ENCODE assay signal across 10 mouse cellular contexts in the genomic region with DNA sequence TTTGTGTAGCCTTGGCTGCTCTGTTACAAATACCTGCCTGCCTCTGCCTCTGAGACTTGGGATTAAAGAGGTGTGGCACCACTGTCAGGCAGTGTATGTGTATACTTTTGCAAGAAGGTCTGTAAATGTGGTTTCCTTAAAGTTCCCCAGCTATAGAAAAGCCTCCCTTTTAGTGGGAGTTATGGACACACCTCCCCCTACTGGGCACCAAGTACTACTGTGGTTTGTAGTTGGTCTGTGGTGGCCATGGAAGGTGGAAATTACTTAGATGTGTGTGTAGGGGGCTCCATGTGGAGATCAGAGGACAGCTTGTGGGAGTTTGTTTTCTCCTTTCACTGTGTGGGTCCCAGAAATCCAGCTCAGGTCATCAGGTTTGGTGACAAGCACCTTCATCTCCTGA. TPM values are rescaled to one million over a fixed set of nuclear protein-coding genes. Genes with fewer than 3 reads are reported as not detected.
DNase-seq lines count a peak whose midpoint lies in the region; ATAC-seq and TF ChIP-seq lines count a peak whose summit lies in the region.
"Had no signal": no experiment of that assay in that cellular context is flagged by ENCODE, and none has a peak within 500 bp of the region (broad histone marks: within the 10 kb centered on the region; RNA-seq: fewer than 3 reads in every experiment).

No protein-coding gene starts in this region.

- peak; percentile 74; the same call in 1 of the 2 replicates for ATAC-seq in frontal cortex, adult (ENCODE audit: low TSS enrichment)
- no peak for ATAC-seq in lung, embryonic 14.5 days (ENCODE audit: insufficient read depth)
- ATAC-seq in megakaryocyte, adult 5-6 weeks (ENCODE audit: poor library complexity, severe bottlenecking): peak; percentile 24; the same call in 1 of the 2 replicates

- DNase-seq in frontal cortex, postnatal 36 days (ENCODE audit: low spot score in 2 of 2): no peak
- peak; percentile 58 for DNase-seq in lung, embryonic 14.5 days
- no peak for DNase-seq in lung, adult 2 months
- DNase-seq in adrenal gland, postnatal 25 days: peak; percentile 10
- no peak for DNase-seq in right cerebral cortex, postnatal 25 days
- no peak for DNase-seq in layer of hippocampus, postnatal 10 days (ENCODE audit: low spot score in 2 of 2)

- H3K9ac ChIP-seq in lung, embryonic 14.5 days: no peak overlapping the region
- H3K9ac ChIP-seq: hindbrain, embryonic 12.5 days; lung, embryonic 15.5 days had no signal

- TF ChIP-seq POLR2A in lung, adult 2 months (IDR thresholded peaks at IDR 0.05; ENCODE audit: borderline replicate concordance, extremely low read depth, low read depth, low read length): no peak

- no peak overlapping the region for H3K4me2 ChIP-seq in lung, embryonic 14.5 days
- H3K4me2 ChIP-seq: hindbrain, embryonic 12.5 days; lung, embryonic 15.5 days had no signal

- H3K9me3 ChIP-seq in lung, embryonic 14.5 days (ENCODE audit: low read depth, low read length): no peaks in the 10 kb centered on the region
- H3K9me3 ChIP-seq: hindbrain, embryonic 12.5 days; lung, embryonic 15.5 days had no signal

- TF ChIP-seq CTCF in lung, embryonic 14.5 days (IDR thresholded peaks at IDR 0.05; ENCODE audit: low read depth): peak; percentile 53
- no peak for TF ChIP-seq CTCF in lung, adult 2 months (IDR thresholded peaks at IDR 0.05; ENCODE audit: insufficient read depth, low read length)

- no peaks in the 10 kb centered on the region for H3K27me3 ChIP-seq in lung, embryonic 14.5 days (ENCODE audit: insufficient read depth, low read length)
- H3K27me3 ChIP-seq: lung, embryonic 15.5 days had no signal

- no peak overlapping the region for H3K4me3 ChIP-seq in lung, embryonic 14.5 days (ENCODE audit: low read depth, low read length)
- no peak overlapping the region for H3K4me3 ChIP-seq in lung, adult 2 months (replicated peaks; ENCODE audit: extremely low read depth, low read depth, low read length)
- H3K4me3 ChIP-seq: hindbrain, embryonic 12.5 days; lung, embryonic 15.5 days had no signal

- H3K27ac ChIP-seq in lung, embryonic 14.5 days (ENCODE audit: low read depth): no peak overlapping the region
- H3K27ac ChIP-seq: hindbrain, embryonic 12.5 days; lung, embryonic 15.5 days had no signal

- H3K36me3 ChIP-seq in lung, embryonic 14.5 days (ENCODE audit: insufficient read depth): no peaks in the 10 kb centered on the region
- H3K36me3 ChIP-seq: hindbrain, embryonic 12.5 days; lung, embryonic 15.5 days had no signal

- no peaks in the 10 kb centered on the region for H3K4me1 ChIP-seq in lung, embryonic 14.5 days (ENCODE audit: insufficient read depth)
- H3K4me1 ChIP-seq in lung, adult 2 months (ENCODE audit: control insufficient read depth, insufficient read depth, low read length): no peaks in the 10 kb centered on the region
- H3K4me1 ChIP-seq: lung, embryonic 15.5 days had no signal

RNA-seq across cellular contexts. Expression of gene Trio, which starts 41.7 kb away (rescaled TPM):
- polyA plus RNA-seq in lung, embryonic 14.5 days (2014; fragmentation: Nextera tagmentation; extraction: Ambion mirVana): 28.9 and 32.0 TPM in 2 replicates
- 39.8 and 47.5 TPM in 2 replicates for polyA plus RNA-seq in lung, adult 2 months (2012; rRNA removed)
- 71.1 and 85.2 TPM in 2 replicates for total RNA-seq in adrenal gland, postnatal 25 days (2021)
- total RNA-seq in megakaryocyte, adult 5-6 weeks (2015): 46.1 and 50.8 TPM in 2 replicates
- 33.9 and 37.3 TPM in 2 replicates for total RNA-seq in megakaryocyte, adult 5-6 weeks (2017)
- 100 to 1,000 TPM; 206 to 216 TPM for total RNA-seq in layer of hippocampus, postnatal 10 days (2021)

Comparison
In these comparisons a context has a peak if more than half of its experiments do, and no peak if none do; other contexts are left out.
1. DNase-seq: peak in lung, embryonic 14.5 days (single experiment) and adrenal gland, postnatal 25 days (single experiment); none in frontal cortex, postnatal 36 days (0 of 2), lung, adult 2 months (single experiment), right cerebral cortex, postnatal 25 days (single experiment) and layer of hippocampus, postnatal 10 days (0 of 2).